Mouse (Mus musculus): ENCODE data around the gene Krtap3-2. TPM values are rescaled to one million over a fixed set of nuclear protein-coding genes. Genes with fewer than 3 reads are reported as not detected.
"Not testable (repeated sequence)": the region's sequence is repeated elsewhere in the genome, so short reads cannot be mapped to it uniquely, and the experiment has no call there.

Gene Krtap3-2
- not detected for total RNA-seq (2022)

DNA sequence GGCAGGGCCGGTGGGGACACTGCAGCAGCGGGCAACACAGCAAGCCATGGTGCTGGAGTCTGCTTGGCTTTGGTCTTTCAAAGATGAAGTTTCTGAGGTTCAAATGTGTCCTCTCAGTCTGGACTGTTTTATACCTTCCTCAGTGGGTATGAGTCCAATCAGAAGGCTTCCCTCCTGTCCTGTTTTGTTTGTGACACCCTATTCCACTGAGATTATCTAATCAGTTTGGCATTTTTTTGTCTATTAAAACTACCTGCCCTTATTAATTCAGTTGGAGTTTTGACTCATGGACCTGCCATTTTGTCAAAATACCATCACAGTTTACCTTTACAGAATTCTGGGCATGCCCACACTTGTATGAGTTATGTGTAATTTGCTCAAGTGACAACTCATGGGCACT is at the start of gene Krtap3-2:
Gene Krtap3-2 (minus strand): TSS at position 101 of the 400 bp plus-strand sequence.
- DNase-seq (ENCODE audit: low spot score in 2 of 2): no peak

DNA sequence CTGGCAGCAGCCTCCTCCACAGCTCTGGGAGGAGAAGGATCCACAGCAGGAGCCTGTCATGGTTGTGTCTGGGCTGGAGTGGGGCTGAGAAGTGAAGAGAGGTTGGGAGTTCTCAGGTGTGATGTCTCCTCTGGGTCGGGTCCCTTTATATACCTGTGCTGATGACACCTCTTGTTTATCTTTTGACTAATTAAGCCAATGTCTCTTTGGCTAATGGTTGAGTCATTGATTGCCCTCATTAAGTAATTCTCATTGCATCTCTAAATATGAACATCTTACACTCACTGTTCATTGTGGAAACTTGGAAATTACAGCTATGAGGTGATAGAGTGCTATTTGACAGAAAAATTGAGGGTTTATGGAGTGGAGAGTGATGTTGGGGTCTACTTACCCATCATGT is 46.6 kb upstream of the Krtap3-2 start, which contains the start of gene Gm11938:
Gene Gm11938 (minus strand): TSS at position 101 of the 400 bp plus-strand sequence.
- not testable (repeated sequence) for DNase-seq (ENCODE audit: low spot score in 2 of 2)

DNA sequence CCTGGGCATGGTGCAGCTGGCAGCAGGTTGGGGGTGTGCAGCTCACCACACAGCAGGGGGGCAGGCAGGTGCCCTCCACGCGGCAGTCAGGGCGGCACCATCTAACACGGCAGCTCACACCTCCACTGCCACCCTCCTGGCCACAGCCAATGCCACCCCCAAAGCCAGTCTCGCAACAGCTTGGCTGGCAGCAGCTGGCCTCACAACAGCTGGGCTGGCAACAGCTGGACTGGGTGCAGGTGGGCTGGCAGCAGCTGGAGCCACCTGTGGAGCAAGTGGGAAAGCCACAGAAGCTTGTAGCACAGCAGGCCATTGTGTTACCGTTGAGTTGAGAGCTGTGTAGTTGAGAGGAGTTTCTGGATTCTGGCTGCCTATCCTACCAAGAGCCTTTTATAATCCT is 41.1 kb upstream of the Krtap3-2 start, which contains the start of gene Krtap9-3:
Gene Krtap9-3 (minus strand): TSS at position 364 of the 400 bp plus-strand sequence.
- not testable (repeated sequence) for DNase-seq (ENCODE audit: low spot score in 2 of 2)

DNA sequence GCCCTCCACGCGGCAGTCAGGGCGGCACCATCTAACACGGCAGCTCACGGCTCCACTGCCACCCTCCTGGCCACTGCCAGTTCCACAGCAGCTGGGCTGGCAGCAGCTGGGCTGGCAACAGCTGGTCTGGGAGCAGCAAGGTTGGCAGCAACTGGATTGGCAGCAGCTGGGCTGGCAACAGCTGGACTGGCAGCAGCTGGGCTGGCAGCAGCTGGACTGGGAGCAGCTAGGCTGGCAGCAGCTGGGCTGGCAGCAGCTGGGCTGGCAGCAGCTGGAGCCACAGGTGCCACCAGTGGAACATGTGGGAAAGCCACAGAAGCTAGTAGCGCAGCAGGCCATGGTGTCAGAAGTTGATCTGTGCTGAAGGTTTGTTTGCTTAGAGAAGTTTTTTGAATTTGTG is 34.3 kb upstream of the Krtap3-2 start, which contains the start of gene Krtap1-3:
Gene Krtap1-3 (minus strand): TSS at position 359 of the 400 bp plus-strand sequence.
- DNase-seq (ENCODE audit: low spot score in 2 of 2): no peak

DNA sequence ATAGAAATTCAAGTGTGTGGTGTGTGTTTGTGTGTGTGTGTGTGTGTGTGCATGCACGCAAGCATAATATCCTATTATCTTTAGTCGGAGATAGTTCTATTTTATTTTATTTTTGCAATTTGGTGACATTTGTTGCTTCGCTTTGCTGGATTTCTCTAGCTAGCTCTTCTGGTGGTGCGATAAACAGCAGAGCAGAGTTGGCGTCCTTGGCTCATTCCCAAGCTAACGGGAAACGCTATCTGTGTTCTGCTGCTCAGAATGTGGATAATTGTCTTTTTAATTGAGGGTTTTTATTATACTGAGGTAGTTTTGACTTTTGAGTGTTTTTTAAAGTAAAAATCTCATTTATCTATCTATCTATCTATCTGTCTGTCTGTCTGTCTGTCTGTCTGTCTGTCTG is 28.4 kb upstream of the Krtap3-2 start:
- DNase-seq (ENCODE audit: low spot score in 2 of 2): no peak

DNA sequence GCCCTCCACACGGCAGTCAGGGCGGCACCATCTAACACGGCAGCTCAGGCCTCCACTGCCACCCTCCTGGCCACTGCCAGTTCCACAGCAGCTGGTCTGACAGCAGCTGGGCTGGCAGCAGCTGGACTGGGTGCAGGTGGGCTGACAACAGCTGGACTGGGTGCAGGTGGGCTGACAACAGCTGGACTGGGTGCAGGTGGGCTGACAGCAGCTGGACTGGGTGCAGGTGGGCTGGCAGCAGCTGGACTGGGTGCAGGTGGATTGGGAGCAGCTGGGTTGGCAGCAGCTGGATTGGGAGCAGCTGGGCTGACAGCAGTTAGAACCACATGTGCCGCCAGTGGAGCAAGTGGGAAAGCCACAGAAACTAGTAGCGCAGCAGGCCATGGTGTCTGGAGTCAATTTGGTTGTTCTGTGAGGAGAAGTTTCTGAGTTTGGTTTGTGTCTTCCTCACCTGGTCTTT is 26.6 kb upstream of the Krtap3-2 start, which contains the start of gene Krtap1-4:
Gene Krtap1-4 (minus strand): TSS at position 410 of the 460 bp plus-strand sequence.
- no peak for DNase-seq (ENCODE audit: low spot score in 2 of 2)

DNA sequence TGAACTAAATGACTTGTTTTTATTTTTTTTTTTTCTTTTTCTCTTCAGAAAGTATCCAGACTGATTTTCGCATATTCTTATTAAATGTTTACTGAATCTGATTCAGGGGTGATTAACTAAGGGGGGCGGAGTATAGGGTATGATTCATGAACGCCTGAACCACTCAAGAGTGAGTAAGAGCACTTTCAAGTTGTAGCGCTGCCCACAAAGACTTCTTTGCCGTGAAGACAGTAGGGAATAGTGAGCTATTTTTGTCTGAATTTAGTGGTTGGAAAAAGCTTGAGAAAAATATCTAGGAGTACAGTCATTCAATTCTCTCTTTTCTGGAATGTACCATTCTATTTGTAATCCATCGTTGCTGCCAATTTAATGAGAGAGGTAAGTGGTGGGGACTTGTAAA is 24.9 kb upstream of the Krtap3-2 start:
- peak in 1 of 2 experiments; percentile 15 for DNase-seq (ENCODE audit: low spot score in 2 of 2)

DNA sequence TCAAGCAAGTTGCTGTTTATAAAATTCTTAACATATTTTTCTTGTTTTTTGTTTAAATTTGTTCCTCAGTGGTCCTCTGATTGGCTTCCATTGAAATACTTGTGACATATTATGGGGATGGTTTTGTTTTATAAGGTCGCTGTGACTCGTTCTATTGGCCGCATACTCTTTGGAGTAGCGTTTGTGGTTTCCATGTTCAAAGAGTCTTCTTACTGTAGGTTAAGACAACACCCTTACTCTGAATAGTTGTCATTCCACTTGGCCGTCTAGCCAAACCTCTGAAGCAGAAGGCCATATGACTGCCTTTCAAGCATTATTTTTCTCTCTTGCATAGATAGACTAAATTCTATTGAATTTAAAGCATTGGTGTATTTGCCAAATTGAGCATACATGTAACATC is 24.4 kb upstream of the Krtap3-2 start:
- no peak for DNase-seq (ENCODE audit: low spot score in 2 of 2)

DNA sequence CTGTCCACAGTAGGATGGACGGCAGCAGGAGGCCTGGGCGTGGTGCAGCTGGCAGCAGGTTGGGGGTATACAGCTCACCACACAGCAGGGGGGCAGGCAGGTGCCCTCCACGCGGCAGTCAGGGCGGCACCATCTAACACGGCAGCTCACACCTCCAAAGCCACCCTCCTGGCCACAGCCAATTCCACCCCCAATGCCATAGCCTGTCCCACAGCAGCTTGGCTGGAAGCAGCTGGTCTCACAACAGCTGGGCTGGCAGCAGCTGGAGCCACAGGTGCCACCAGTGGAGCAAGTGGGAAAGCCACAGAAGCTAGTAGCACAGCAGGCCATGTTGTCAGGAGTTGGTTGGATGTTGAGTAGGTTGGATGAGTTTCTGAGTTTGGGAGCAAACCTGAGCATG is 24.0 kb upstream of the Krtap3-2 start, which contains the start of gene Krtap1-5:
Gene Krtap1-5 (minus strand): TSS at position 381 of the 400 bp plus-strand sequence.
- DNase-seq (ENCODE audit: low spot score in 2 of 2): no peak

DNA sequence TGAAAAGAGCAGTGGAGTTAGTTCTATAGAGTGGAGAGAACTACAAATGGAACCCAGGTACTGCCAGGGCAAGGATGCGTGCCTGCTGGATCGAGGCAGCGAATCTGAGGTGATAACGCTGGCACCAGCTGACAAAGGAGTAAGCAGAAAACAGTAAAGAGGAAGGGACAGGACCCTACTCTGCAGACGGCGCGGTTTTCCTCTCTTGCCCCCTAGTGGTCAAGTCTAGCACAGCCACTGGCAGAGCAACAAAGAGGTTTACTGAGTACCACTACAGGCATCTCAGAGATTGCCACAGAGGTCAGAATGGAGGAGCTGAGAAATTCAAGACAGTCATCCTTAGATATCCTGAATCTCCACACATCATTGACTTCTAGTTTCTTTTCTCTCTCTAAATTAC is 17.5 kb upstream of the Krtap3-2 start:
- DNase-seq (ENCODE audit: low spot score in 2 of 2): peak in 1 of 2 experiments; percentile 37

DNA sequence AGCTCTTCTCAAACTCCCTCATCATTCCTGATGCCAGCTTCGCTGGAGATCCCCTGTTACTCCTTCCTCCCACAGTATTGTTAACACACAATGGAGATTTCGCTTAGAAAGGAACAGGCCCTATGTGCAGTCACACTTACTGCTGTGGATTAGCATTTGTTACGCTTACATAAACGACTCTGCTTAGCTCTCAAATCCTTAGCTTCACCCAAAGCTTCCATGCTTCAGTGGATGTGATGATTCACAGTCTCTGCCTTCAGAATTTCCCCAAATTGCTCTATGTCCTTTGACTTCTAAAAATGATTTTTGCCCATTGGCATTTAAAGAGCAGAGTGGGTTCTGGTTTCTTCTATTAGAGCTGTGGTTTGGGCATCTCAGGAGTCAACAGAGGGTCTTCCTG is 16.5 kb upstream of the Krtap3-2 start:
- DNase-seq (ENCODE audit: low spot score in 2 of 2): no peak

DNA sequence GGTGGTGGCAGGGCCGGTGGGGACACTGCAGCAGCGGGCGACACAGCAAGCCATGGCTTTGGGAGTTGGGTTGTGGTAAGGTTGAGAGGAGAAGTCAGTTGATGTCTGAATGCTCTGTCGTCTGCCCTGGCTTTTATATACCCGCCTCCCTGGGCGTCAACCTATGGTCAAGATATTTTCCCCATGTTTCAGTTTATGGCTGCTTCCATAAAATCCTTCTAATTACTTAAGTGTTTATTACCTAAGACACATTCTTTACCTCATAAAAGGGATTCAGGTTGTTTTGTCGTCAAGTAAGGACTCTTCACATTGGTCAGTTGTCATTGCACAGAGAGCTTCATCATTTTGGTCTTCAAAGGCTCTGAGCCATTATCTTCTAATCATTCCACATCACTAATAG is 9.9 kb upstream of the Krtap3-2 start, which contains the start of gene Krtap3-1:
Gene Krtap3-1 (minus strand): TSS at position 101 of the 400 bp plus-strand sequence.
- no peak for DNase-seq (ENCODE audit: low spot score in 2 of 2)

DNA sequence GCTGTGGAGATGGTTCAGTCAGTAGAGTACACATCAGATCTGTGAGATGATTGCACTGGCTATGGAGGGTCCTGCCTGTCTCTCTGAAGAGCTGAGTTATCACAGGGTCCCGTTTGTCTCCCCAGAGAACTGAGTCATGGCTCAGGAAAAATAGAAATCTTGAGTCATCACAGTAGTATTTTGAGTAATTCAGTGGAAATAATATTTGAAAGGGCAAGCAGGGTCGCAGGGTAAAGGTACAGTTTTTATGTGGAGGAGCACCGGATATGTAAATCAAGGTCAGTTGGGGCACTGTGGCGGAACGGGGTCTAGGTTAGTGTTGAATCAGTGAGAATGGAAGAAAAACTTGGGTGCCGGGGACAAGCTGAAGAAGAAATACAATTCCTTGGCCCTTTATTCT is 5.9 kb upstream of the Krtap3-2 start:
- no peak for DNase-seq (ENCODE audit: low spot score in 2 of 2)

DNA sequence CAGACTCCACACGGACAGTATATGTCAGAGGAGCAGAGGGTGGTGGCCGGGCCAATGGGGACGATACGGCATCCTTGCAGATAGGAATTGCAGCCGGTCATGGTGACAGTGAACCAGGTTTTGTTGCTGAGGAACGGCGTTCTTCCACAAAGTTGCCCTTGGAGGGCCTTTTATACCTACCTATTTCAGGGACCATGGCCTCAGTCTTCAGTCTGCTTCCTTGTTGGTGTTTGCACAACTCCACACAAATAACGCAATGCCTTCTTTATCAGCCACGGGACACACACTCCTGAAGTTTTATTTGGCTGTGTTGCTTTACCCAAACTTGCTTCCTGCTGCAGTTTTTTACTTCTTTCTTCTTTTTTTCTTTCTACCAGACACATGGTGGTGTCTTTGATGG is 2.7 kb upstream of the Krtap3-2 start, which contains the start of gene Gm11939:
Gene Gm11939 (minus strand): TSS at position 101 of the 400 bp plus-strand sequence.
- DNase-seq (ENCODE audit: low spot score in 2 of 2): no peak

DNA sequence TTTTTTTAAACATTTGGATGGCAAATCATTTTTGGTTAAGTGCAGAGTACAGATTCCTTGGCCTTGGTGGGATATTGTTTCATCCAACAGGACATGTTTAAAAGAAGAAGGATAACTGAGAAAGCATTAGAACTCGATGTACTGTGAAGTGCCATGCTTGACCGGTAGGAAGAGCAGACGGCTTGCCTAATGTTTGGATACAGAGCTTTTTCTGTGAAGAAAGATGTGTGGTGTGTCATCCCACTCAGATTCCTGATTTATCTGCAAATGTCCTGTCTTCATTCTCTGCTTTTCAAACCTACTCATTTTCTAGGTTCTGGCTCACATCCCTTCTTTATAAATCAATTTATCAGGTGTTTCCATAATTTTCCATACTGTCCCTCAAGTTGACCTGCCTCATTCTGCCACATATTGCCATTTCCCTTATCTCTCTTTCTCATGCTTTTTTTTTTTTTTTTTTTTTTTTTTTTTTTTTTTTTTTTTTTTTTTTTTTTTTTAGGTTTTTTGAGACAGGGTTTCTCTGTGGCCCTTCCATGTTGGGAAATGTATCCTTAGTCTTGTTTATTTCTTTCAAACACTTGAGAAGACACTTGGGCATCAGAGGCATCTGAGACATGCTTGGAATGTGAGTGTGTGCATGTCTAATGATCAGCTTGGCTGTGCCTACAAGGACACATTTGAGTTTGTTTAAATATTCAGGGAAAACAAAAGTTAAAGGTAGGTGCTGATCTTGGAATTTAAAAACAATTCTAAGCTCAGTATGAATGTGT is 1.5 kb upstream of the Krtap3-2 start:
- no peak for DNase-seq (ENCODE audit: low spot score in 2 of 2)

DNA sequence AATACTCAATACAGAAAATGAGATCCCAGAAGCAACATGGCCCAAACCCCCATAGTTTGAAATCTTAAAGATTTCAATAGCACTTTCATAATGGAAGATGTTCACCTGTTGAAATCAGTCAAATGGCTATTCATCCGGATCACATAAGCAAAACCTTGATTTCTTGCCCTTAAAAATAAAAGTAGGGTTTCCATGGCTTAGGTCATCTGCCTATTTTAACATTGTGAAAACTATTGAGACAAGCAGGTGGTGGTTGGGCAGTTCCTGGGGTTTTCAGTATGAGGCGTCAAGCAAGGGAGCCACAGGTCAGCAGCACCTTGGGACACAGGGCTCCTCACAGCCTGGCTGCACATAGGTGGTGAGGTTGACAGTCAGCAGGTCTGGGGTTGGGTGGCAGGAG is 458 bp downstream of the Krtap3-2 start:
- no peak for DNase-seq (ENCODE audit: low spot score in 2 of 2)

DNA sequence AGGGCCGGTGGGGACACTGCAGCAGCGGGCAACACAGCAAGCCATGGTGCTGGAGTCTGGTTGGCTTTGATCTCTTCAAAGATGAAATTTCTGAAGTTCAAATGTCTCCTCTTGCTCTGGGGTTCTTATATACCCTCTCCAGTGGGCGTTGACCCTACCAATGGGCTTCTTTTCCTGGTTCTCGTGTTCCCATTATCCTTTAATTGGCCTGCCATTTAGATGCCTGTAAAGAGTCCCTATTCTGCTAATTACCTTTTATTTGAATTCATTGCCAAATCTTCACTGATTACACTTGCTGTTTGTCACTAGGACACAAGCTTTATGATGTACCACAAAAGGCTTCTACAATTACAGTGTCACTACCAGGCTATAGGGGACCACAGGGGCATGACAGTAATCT is 5.9 kb downstream of the Krtap3-2 start, which contains the start of gene Krtap3-3:
Gene Krtap3-3 (minus strand): TSS at position 101 of the 400 bp plus-strand sequence.
- no peak for DNase-seq (ENCODE audit: low spot score in 2 of 2)

DNA sequence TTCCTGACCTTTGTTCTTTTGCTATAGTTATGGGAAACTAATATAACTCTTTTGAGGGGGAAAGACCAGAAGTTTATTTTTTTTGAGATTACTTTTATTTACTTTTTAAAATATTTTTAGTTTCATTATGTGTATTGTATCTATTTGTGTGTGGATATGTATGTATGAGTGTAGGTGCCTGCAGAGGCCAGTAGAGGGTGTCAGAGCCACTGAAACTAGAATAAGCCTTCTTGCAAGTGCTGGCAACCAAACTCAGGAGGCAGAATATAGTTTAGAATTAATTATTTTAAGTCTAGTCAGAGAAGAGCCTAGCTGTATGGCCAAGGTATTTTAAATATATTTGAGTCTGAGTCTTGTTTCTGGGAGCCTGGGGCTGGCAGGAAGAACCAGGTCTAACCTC is 8.8 kb downstream of the Krtap3-2 start:
- DNase-seq (ENCODE audit: low spot score in 2 of 2): no peak

DNA sequence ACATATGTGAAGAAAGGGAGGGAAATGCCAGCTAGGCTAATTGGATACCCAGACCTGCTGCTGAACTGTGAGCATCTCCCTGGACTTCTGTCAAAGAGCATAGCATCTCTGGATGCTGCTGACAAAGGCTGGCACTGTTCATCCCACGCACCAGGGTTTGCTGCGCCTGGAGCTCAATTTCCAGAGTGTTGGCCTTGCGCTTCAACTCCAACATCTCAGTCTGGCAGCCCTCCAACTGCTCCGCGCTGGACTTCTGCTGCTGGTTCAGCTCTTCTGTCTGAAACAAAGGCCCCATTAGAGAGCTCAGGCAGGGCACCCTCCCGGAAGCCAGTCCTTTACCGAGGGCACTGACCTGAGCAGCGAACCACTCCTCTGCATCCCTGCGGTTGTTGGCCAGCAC is 16.9 kb downstream of the Krtap3-2 start:
- DNase-seq (ENCODE audit: low spot score in 2 of 2): peak; percentile 17 to 52

DNA sequence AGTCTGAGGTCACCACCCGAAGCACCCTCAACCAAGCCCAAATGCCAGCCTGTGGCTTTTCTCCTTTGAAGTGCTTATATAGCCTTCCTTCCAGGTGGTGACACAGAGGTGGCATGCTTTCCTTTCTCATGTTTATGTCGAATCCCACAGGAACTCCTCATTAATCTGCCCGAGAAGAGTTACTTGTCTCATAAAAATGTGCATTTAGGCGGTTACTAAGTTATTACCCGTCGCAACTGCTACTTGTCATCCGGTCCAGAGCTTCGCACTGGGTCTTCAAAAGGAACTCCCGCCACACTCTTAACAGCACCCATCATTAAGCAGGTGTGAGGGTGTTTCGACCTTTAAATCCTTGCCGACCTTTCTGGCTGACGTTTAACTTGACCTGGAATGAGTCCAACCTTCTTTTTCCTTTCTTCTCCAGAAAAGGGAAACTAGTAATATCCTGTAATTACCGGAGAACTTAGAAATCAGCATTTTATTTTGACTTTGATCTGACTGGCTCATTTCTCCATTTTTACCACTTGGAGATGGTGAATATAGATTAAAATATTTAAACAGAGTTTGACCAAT is 35.3 kb downstream of the Krtap3-2 start, which contains the start of gene Krt39:
Gene Krt39 (minus strand): TSS at position 51 of the 573 bp plus-strand sequence.
- DNase-seq (ENCODE audit: low spot score in 2 of 2): no peak

DNA sequence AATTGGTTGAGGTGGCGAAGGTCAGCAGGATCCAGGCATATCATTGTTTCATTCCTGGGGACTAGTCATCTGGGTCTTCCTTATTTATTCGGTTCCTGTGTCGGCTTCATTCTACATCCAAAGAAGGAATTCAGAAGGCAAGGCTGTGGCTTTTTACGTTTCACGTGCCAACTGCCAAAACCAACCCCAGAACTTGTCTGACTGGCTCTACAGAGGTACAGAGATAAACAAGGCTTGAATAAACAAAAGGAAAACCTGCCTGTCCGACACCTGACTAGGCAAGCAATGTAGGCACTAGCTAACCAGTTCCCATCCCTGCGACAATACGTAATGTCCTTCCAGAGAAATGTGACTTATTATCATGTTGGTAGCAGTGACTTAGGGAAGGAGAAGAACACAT is 42.6 kb downstream of the Krtap3-2 start:
- DNase-seq (ENCODE audit: low spot score in 2 of 2): no peak

Measured in left cerebral cortex, adult 8-10 months (tissue).